Mouse (Mus musculus) CH12.LX (cell line): ENCODE measurements around the gene Trpm3.

Source experiments
- CTCF ChIP-seq, 2 experiments: IDR thresholded peaks in 1 of 2; conservative IDR thresholded peaks in 1 of 2; 2 replicates each; pipeline ENCODE4 v1.5.1; 2011 to 2012; ENCODE audit warnings: low read depth in 2 of 2, low read length in 2 of 2, improper control_type of control experiment in 1 of 2, inconsistent platforms in 1 of 2, mild to moderate bottlenecking in 1 of 2, moderate library complexity in 1 of 2
- IRF4 ChIP-seq: IDR thresholded peaks from 2 replicates; pipeline ENCODE4 v1.6.1; 2014; ENCODE audit warnings: low read depth, mild to moderate bottlenecking, inconsistent platforms, low read length, improper control_type of control experiment
- KAT2A ChIP-seq: IDR thresholded peaks from 2 replicates; pipeline ENCODE4 v1.6.1; 2012; ENCODE audit warnings: low read length, improper control_type of control experiment, inconsistent platforms; ENCODE audit not compliant: insufficient replicate concordance
- POLR2A ChIP-seq: IDR thresholded peaks from 2 replicates; pipeline ENCODE4 v1.6.1; 2011; ENCODE audit warnings: low read depth, mild to moderate bottlenecking, improper control_type of control experiment, low read length
- RCOR1 ChIP-seq: conservative IDR thresholded peaks from 2 replicates; pipeline ENCODE4 v1.6.1; 2012; ENCODE audit warnings: low read depth, mild to moderate bottlenecking, inconsistent platforms, low read length, improper control_type of control experiment
- TBP ChIP-seq: conservative IDR thresholded peaks from 2 replicates; pipeline ENCODE4 v1.6.1; 2011; ENCODE audit warnings: low read depth, low read length, improper control_type of control experiment
- UBTF ChIP-seq: IDR thresholded peaks from 2 replicates; pipeline ENCODE4 v1.6.1; 2012; ENCODE audit warnings: low read depth, mild to moderate bottlenecking, inconsistent platforms, low read length, improper control_type of control experiment, moderate library complexity
- USF2 ChIP-seq: conservative IDR thresholded peaks from 2 replicates; pipeline ENCODE4 v1.6.1; 2011; ENCODE audit warnings: low read depth, low read length, improper control_type of control experiment
- ZC3H11A ChIP-seq: IDR thresholded peaks from 2 replicates; pipeline ENCODE4 v1.6.1; 2012; ENCODE audit warnings: low read depth, mild to moderate bottlenecking, inconsistent platforms, low read length, improper control_type of control experiment
- ZKSCAN1 ChIP-seq: IDR thresholded peaks from 2 replicates; pipeline ENCODE4 v1.6.1; 2012; ENCODE audit warnings: low read depth, inconsistent platforms, low read length, improper control_type of control experiment, borderline replicate concordance

DNA sequence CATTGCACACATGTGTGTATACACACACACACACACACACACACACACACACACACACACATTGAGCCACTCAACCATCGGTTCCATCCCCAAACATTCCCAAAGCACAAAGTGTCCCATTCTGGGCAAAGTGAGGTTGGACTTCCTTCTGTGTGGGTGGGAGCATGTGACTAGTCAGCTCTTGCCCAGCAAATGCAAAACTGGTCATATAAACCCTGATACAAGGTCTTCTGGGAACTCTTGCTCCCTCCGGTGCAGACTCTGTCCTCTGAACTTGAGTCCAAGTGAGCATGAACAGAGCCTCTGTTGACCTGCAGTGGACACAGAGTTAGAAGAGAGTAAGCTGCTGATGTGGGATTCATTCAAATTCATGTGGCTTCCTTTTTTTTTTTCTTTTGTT, 899.5 kb downstream of the Trpm3 start:
- TF ChIP-seq ZC3H11A = no peak
- no peak for TF ChIP-seq TBP
- TF ChIP-seq POLR2A = no peak
- TF ChIP-seq IRF4 = no peak
- no peak for TF ChIP-seq CTCF (conservative IDR thresholded peaks at IDR 0.05 in 1 of 2, IDR thresholded peaks at IDR 0.05 in 1 of 2; ENCODE audit: low read depth in 2 of 2, low read length in 2 of 2)
- TF ChIP-seq KAT2A = no peak
- TF ChIP-seq UBTF = no peak
- TF ChIP-seq ZKSCAN1 = no peak
- TF ChIP-seq USF2 = no peak
- no peak for TF ChIP-seq RCOR1
